Mouse (Mus musculus) limb, embryonic 15.5 days (tissue): ENCODE data around the gene Apbb2. TPM values are rescaled to one million over a fixed set of nuclear protein-coding genes. Genes with fewer than 3 reads are reported as not detected.

Source experiments
- ATAC-seq: fragments of 200-750 bp; cut with Nextera tagmentation; 2 replicates; pipeline ENCODE4 v1.8.0; 2017; ENCODE audit warnings: low read depth, moderate TSS enrichment; ENCODE audit not compliant: insufficient number of reproducible peaks, low FRiP score, low TSS enrichment
- H3K27ac ChIP-seq: fragments of 300-500 bp; sonication (generic); 2 replicates; pipeline ENCODE4 v1.5.1; 2015; ENCODE audit warnings: moderate library complexity, mild to moderate bottlenecking, inconsistent platforms
- H3K27me3 ChIP-seq: fragments of 300-500 bp; sonication (generic); 2 replicates; pipeline ENCODE4 v1.6.1; 2015; ENCODE audit warnings: inconsistent platforms
- H3K36me3 ChIP-seq: fragments of 300-500 bp; sonication (generic); 2 replicates; pipeline ENCODE4 v1.6.1; 2015; ENCODE audit warnings: inconsistent platforms
- H3K4me1 ChIP-seq: fragments of 300-500 bp; sonication (generic); 2 replicates; pipeline ENCODE4 v1.6.1; 2015; ENCODE audit warnings: inconsistent platforms
- H3K4me2 ChIP-seq: fragments of 300-500 bp; sonication (generic); 2 replicates; pipeline ENCODE4 v1.6.1; 2015; ENCODE audit warnings: mild to moderate bottlenecking, inconsistent platforms
- H3K4me3 ChIP-seq: fragments of 300-500 bp; sonication (generic); 2 replicates; pipeline ENCODE4 v1.5.1; 2015; ENCODE audit warnings: mild to moderate bottlenecking, inconsistent platforms
- H3K9ac ChIP-seq: fragments of 300-500 bp; sonication (generic); 2 replicates; pipeline ENCODE4 v1.6.1; 2015; ENCODE audit warnings: inconsistent platforms
- H3K9me3 ChIP-seq: fragments of 300-500 bp; sonication (generic); 2 replicates; pipeline ENCODE4 v1.6.1; 2016; ENCODE audit warnings: inconsistent platforms
- WGBS: fragments of 180-500 bp; shearing (Covaris S2); methylation state at CpG from one replicate; pipeline ENCODE4 v1.1.7; 2015; 5-methylcytosine and 5-hydroxymethylcytosine counted together
- polyA plus RNA-seq: library from polyadenylated mRNA; unstranded; fragments of >200 nt; fragmentation: Nextera tagmentation; extraction: Ambion mirVana; gene quantifications from 2 replicates; pipeline ENCODE4 v1.2.1, GENCODE M21; 2015

Apbb2 gene
- polyA plus RNA-seq, 1 experiment from 2014 or later, result 43.2 TPM

DNA sequence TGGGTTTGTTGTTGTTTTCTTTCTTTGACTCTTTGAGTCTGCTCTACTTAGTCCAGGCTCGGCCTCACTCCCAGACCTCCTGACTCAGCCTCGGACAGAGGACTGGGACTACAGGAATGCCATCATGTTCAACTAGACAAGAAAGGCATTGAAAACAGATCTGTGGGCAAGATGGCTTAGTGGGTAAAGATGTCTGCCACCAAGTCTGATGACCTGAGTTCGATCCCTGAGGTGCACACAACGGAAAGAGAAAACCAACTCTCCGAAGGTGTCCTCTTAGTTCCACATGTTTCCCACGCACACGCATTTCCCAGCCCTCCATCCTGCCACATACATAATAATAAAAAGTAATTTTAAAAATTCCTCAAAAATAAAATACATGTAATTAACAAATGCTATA lies 106.1 kb downstream of the Apbb2 start:
- no peak overlapping the region for H3K9ac ChIP-seq
- H3K4me3 ChIP-seq, result no peak overlapping the region
- no peak for ATAC-seq
- H3K4me2 ChIP-seq, result no peak overlapping the region
- H3K36me3 ChIP-seq, result no peaks in the 10 kb centered on the region
- WGBS, result 91% methylated on average over 7 of the region's 7 CpGs
- no peaks in the 10 kb centered on the region for H3K27me3 ChIP-seq
- peaks cover 16% of the 10 kb centered on the region; the same call in 1 of the 2 replicates for H3K4me1 ChIP-seq
- no peaks in the 10 kb centered on the region for H3K9me3 ChIP-seq
- H3K27ac ChIP-seq, result no peak overlapping the region

GRCm38 (mm10) chr5:66510716-66511115 lies 107.9 kb downstream of the Apbb2 start:
- Histone ChIP-seq H3K4me2 (no peak overlapping the region), H3K9ac (no peak overlapping the region), H3K4me3 (no peak overlapping the region), H3K4me1 (peaks cover 12% of the 10 kb centered on the region; the same call in 1 of the 2 replicates), H3K27ac (no peak overlapping the region), H3K36me3 (no peaks in the 10 kb centered on the region), H3K9me3 (no peaks in the 10 kb centered on the region), H3K27me3 (no peaks in the 10 kb centered on the region)
- WGBS, result 51% methylated on average over 7 of the region's 7 CpGs
- no peak for ATAC-seq

DNA sequence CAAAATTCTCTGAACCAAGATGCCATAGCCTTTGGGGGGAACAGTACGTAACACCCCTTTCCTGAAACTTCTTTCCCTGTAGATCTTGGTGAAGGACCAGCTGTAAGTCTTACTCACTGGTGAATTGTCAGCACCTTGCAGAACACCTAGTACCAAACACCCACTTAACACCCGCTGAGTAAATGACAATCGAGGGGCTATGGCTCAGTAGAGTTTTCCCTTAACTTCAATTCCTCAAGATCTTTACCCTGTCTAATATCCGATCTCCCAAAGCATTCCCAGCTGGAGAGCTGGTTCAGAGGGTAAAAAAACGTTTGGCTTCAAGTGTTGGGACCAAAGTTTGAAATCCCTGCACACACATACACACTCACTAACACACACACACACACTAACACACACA lies 109.4 kb downstream of the Apbb2 start:
- H3K4me3 ChIP-seq, result no peak overlapping the region
- H3K4me1 ChIP-seq, result peaks cover 10% of the 10 kb centered on the region
- WGBS, result 63% methylated on average over 5 of the region's 5 CpGs
- no peaks in the 10 kb centered on the region for H3K36me3 ChIP-seq
- no peaks in the 10 kb centered on the region for H3K27me3 ChIP-seq
- no peak overlapping the region for H3K4me2 ChIP-seq
- H3K27ac ChIP-seq, result no peak overlapping the region
- H3K9me3 ChIP-seq, result no peaks in the 10 kb centered on the region
- H3K9ac ChIP-seq, result no peak overlapping the region
- no peak for ATAC-seq

DNA sequence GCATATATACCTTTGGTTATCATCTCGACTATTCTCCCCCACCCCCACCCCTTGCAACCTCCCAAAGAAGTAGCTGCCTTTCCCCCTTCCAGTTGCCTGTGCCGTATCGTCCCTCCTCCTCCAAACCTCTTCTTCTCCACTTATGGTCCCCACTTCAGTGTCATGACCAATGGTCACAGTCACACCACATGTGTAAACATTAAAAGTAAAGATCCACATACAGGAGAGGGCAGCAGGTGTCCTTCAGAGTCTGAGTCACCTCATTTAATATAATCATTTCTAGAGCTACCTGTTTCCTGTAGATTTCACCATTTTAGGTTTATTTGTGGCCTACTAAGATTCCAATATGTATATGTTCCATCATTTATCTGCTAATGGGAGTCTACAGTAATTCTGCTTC lies 113.0 kb downstream of the Apbb2 start:
- no peak overlapping the region for H3K4me3 ChIP-seq
- no peak overlapping the region for H3K9ac ChIP-seq
- H3K4me1 ChIP-seq, result peaks cover 14% of the 10 kb centered on the region
- no peaks in the 10 kb centered on the region for H3K27me3 ChIP-seq
- H3K36me3 ChIP-seq, result no peaks in the 10 kb centered on the region
- H3K4me2 ChIP-seq, result no peak overlapping the region
- H3K27ac ChIP-seq, result no peak overlapping the region
- WGBS, result 82% methylated on average over 3 of the region's 3 CpGs
- ATAC-seq, result no peak
- H3K9me3 ChIP-seq, result no peaks in the 10 kb centered on the region

- Histone ChIP-seq H3K36me3 (no peaks in the 10 kb centered on the region), H3K4me1 (peaks cover 14% of the 10 kb centered on the region), H3K4me3 (no peak overlapping the region), H3K27me3 (no peaks in the 10 kb centered on the region), H3K27ac (no peak overlapping the region), H3K9ac (no peak overlapping the region), H3K4me2 (no peak overlapping the region), H3K9me3 (no peaks in the 10 kb centered on the region)
- WGBS, result 61% methylated on average over 1 of the region's 1 CpGs
- ATAC-seq, result no peak
Measured at GRCm38 (mm10) chr5:66505071-66505470, 113.5 kb downstream of the Apbb2 start.

DNA sequence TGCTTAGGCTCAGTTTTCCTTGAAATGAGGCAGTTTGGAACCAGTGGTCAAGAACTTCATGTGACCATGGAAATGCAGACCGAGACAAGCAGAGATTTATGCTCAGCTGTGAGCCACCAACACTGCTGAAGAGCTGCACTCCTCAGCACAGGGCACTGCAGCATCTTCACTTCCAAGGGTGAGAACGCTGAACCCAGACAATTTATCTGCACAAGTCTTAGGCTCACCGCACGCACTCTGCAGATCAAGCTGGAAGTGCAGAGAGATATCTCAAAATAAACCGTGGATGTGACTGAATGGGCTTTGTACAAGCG lies 114.2 kb downstream of the Apbb2 start:
- Histone ChIP-seq H3K4me1 (peaks cover 14% of the 10 kb centered on the region), H3K36me3 (no peaks in the 10 kb centered on the region), H3K9me3 (no peaks in the 10 kb centered on the region), H3K4me2 (no peak overlapping the region), H3K27ac (no peak overlapping the region), H3K27me3 (no peaks in the 10 kb centered on the region), H3K4me3 (no peak overlapping the region), H3K9ac (no peak overlapping the region)
- no peak for ATAC-seq
- 73% methylated on average over 6 of the region's 6 CpGs for WGBS

- Histone ChIP-seq H3K9me3 (no peaks in the 10 kb centered on the region), H3K4me1 (peaks cover 14% of the 10 kb centered on the region), H3K4me3 (no peak overlapping the region), H3K9ac (no peak overlapping the region), H3K4me2 (no peak overlapping the region), H3K27ac (no peak overlapping the region), H3K36me3 (no peaks in the 10 kb centered on the region), H3K27me3 (no peaks in the 10 kb centered on the region)
- 38% methylated on average over 17 of the region's 17 CpGs for WGBS
- no peak; the same call in 1 of the 2 replicates for ATAC-seq
Measured at GRCm38 (mm10) chr5:66503557-66504433, 114.8 kb downstream of the Apbb2 start.

- whole genome bisulfite sequencing, result 90% methylated on average over 1 of the region's 1 CpGs
- Histone ChIP-seq H3K4me1 (peaks cover 12% of the 10 kb centered on the region), H3K27me3 (no peaks in the 10 kb centered on the region), H3K36me3 (no peaks in the 10 kb centered on the region), H3K4me3 (no peak overlapping the region), H3K4me2 (no peak overlapping the region), H3K27ac (no peak overlapping the region), H3K9ac (no peak overlapping the region), H3K9me3 (no peaks in the 10 kb centered on the region)
- no peak for ATAC-seq
Measured at GRCm38 (mm10) chr5:66503033-66503432, 115.6 kb downstream of the Apbb2 start.

GRCm38 (mm10) chr5:66499621-66500020 lies 119.0 kb downstream of the Apbb2 start:
- Histone ChIP-seq H3K9me3 (no peaks in the 10 kb centered on the region), H3K4me1 (peaks cover 31% of the 10 kb centered on the region), H3K36me3 (no peaks in the 10 kb centered on the region), H3K4me3 (no peak overlapping the region), H3K4me2 (no peak overlapping the region), H3K9ac (no peak overlapping the region), H3K27me3 (no peaks in the 10 kb centered on the region), H3K27ac (no peak overlapping the region)
- WGBS, result 93% methylated on average over 7 of the region's 7 CpGs
- no peak for ATAC-seq

GRCm38 (mm10) chr5:66498140-66498539 lies 120.4 kb downstream of the Apbb2 start:
- H3K27me3 ChIP-seq, result no peaks in the 10 kb centered on the region
- H3K27ac ChIP-seq, result no peak overlapping the region
- H3K4me2 ChIP-seq, result no peak overlapping the region
- ATAC-seq, result no peak
- no peaks in the 10 kb centered on the region for H3K36me3 ChIP-seq
- H3K9me3 ChIP-seq, result no peaks in the 10 kb centered on the region
- no peak overlapping the region for H3K4me3 ChIP-seq
- no peak overlapping the region for H3K9ac ChIP-seq
- H3K4me1 ChIP-seq, result peaks cover 21% of the 10 kb centered on the region
- WGBS, result 14% methylated on average over 1 of the region's 1 CpGs

DNA sequence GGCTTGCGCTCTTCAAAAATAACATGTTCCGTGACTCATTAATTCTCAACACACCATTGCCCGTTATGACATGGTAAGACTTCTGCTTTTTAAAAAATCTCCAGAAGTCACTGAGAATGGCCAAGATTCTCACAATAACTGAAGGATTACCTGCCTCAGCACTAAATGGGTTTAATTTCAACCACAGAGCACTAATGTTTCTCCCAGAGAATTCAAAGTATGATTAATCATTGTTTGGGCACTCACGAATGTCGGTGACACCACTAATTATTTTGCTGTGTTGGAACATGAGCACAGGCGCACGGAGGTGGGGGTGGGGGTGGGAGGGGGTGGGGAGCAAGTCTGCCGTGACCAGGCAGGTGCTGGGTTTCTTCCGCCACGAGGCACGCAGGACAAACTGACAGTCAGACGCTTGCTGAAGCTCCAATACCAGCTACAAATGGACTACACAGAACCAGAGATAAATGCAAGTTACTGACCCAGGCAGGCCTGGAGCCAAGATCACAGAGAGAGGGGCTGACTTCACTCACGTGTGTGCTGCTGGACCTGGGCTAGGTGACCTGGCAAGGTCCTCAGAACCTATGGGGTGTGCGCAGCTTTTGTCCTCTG lies 121.0 kb downstream of the Apbb2 start:
- H3K9me3 ChIP-seq, result no peaks in the 10 kb centered on the region
- 40% methylated on average over 14 of the region's 14 CpGs for WGBS
- peaks cover 21% of the 10 kb centered on the region for H3K4me1 ChIP-seq
- no peak for ATAC-seq
- no peaks in the 10 kb centered on the region for H3K36me3 ChIP-seq
- H3K4me2 ChIP-seq, result no peak overlapping the region
- H3K27me3 ChIP-seq, result no peaks in the 10 kb centered on the region
- H3K9ac ChIP-seq, result no peak overlapping the region
- no peak overlapping the region for H3K27ac ChIP-seq
- H3K4me3 ChIP-seq, result no peak overlapping the region

- Histone ChIP-seq H3K9ac (no peak overlapping the region), H3K27me3 (no peaks in the 10 kb centered on the region), H3K4me2 (no peak overlapping the region), H3K4me3 (no peak overlapping the region), H3K36me3 (no peaks in the 10 kb centered on the region), H3K4me1 (peaks cover 21% of the 10 kb centered on the region), H3K27ac (no peak overlapping the region), H3K9me3 (no peaks in the 10 kb centered on the region)
- no peak for ATAC-seq
- 19% methylated on average over 4 of the region's 4 CpGs for WGBS
Measured at GRCm38 (mm10) chr5:66496881-66497360, 121.7 kb downstream of the Apbb2 start.
